Mouse (Mus musculus) cortical plate, adult 2 months (tissue): Measurements from ENCODE around the gene Pbx1. TPM values are rescaled to one million over a fixed set of nuclear protein-coding genes. Genes with fewer than 3 reads are reported as not detected.

Experiments used
- H3K27ac ChIP-seq: fragments of 200-500 bp; 2 replicates; pipeline ENCODE4 v1.5.1; 2012; ENCODE audit warnings: low read length, control low read depth, inconsistent platforms; ENCODE audit not compliant: insufficient read depth
- H3K4me1 ChIP-seq: fragments of 200-500 bp; 2 replicates; pipeline ENCODE4 v1.6.1; 2011; ENCODE audit warnings: low read length; ENCODE audit not compliant: control insufficient read depth, insufficient read depth
- H3K4me3 ChIP-seq: fragments of 200-500 bp; 2 replicates; pipeline ENCODE4 v1.5.1; 2011; ENCODE audit warnings: mild to moderate bottlenecking, low read length, control low read depth; ENCODE audit not compliant: insufficient read depth
- CTCF ChIP-seq: fragments of 200-500 bp; IDR thresholded peaks from 2 replicates; pipeline ENCODE4 v1.5.1; 2011; ENCODE audit warnings: mild to moderate bottlenecking, control low read depth, low read length; ENCODE audit not compliant: insufficient read depth; ENCODE audit errors: extremely low read depth
- POLR2A ChIP-seq: fragments of 200-500 bp; IDR thresholded peaks from 2 replicates; pipeline ENCODE4 v1.6.1; 2011; ENCODE audit warnings: mild to moderate bottlenecking, low read length, control low read depth; ENCODE audit not compliant: insufficient read depth; ENCODE audit errors: extremely low read depth
- polyA plus RNA-seq: library from polyadenylated mRNA; depleted of rRNA; stranded (reverse); fragments of >200 nt; gene quantifications from 2 replicates; pipeline ENCODE4 v1.2.3, GENCODE M21; 2012

Pbx1 gene
- polyA plus RNA-seq, 1 experiment, result 65.5 TPM

DNA sequence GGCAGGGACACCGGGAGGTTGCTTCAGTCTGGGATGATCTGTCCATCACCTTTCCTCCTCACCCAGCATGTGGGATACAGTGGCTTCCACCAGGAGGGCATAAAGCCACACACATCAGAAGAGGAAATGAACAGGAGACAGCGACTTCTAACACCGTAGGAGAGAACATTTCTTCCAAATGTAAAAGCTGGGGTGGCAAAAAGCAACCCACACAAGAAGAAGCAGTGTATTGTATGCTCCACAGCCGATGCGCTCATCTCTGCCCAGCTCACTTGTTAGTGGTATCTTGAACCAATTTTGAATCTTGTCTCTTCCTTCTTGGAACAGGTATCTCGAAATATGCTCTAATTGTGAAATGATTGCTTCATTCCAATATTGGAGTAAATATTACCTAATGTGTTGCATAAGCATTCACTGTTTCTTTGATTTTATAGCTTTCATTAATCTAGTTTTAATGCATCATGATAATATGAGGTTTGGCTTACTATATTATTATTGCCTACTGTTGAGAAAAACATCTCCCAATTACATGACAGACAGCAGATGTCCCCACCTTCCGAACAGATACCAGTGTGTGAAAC is 95.7 kb downstream of the Pbx1 start:
- no peak overlapping the region for H3K27ac ChIP-seq
- no peak overlapping the region for H3K4me3 ChIP-seq
- peaks cover 4% of the 10 kb centered on the region for H3K4me1 ChIP-seq
- TF ChIP-seq CTCF (no peak), POLR2A (no peak)

DNA sequence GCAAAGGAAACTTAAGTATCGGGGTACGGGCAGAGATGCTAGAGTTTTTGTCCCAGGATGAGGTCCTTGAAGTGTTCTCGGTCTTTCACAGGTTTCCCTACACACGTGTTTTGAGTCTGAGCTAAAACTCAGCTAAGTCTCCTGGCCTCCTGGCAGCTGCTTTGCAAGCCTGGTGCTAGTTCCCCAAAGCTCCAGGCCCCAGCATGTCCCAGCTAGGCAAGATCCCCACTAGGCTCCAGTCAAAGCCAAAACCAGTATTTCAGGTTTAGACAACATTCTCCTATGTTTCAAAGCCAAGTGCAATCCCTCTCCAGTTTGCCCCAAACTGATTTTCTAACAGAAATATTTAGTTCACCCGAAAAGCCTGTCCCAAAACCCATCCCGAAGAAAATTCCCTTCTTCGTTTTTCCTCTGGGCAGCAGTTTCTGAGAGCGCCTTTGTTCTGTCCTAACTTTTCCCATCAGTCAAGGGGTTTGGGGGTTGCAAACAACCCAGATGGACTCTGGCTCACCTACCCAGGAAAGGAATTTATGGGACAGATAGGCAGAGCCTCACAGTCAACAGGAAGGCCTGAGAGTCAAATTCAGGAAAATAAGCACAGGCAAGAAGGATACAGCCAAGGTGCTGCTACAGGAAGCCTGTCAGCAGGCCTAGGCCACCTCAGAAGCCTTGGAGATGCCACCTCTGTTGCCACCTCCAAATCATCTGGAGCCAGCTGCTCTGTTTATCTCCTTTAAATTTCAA is 97.1 kb downstream of the Pbx1 start:
- Histone ChIP-seq H3K27ac (no peak overlapping the region), H3K4me3 (no peak overlapping the region), H3K4me1 (peaks cover 7% of the 10 kb centered on the region)
- no peak for TF ChIP-seq POLR2A
- TF ChIP-seq CTCF, result no peak

DNA sequence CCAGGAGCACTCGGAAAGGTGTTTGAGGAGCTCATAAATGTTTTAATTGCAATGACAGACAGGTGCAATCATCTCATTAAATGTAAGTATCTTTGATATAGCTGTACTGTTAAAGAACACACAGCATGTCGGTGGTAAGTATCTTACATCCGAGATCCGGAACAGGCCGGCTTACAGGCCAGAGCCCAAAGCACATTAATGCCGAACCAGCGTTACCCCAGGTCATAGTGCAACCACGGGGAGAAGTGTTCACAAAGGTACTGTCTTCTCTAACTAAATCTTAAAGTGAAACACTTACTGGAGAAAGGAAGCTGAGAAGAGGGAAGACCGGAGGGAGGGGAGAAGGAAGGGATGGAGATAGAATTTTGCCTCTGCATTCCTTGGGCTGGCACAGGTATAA is 100.0 kb downstream of the Pbx1 start:
- peaks cover 14% of the 10 kb centered on the region for H3K4me1 ChIP-seq
- TF ChIP-seq CTCF (no peak), POLR2A (no peak)
- H3K4me3 ChIP-seq, result no peak overlapping the region
- H3K27ac ChIP-seq, result no peak overlapping the region

DNA sequence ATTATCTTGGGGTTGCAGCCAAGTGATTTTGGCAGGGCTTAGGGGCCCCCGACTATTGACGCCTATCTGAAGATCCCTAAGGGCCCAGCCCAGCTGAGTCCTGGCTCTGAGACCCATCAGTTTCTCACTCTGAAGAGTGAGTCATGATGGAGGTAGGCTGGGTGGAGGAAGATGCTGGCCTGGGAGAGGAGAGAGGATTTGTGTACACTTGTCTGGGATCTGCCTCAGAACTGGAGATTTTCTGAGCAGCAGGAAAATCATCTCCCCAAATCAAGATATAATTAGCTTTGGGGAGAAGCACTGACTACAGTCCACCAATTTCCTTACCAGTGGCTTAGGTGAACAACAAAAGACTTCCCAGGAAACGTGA is 103.8 kb downstream of the Pbx1 start:
- H3K4me3 ChIP-seq, result no peak overlapping the region
- peaks cover 20% of the 10 kb centered on the region for H3K4me1 ChIP-seq
- TF ChIP-seq CTCF, result no peak
- no peak for TF ChIP-seq POLR2A
- no peak overlapping the region for H3K27ac ChIP-seq

DNA sequence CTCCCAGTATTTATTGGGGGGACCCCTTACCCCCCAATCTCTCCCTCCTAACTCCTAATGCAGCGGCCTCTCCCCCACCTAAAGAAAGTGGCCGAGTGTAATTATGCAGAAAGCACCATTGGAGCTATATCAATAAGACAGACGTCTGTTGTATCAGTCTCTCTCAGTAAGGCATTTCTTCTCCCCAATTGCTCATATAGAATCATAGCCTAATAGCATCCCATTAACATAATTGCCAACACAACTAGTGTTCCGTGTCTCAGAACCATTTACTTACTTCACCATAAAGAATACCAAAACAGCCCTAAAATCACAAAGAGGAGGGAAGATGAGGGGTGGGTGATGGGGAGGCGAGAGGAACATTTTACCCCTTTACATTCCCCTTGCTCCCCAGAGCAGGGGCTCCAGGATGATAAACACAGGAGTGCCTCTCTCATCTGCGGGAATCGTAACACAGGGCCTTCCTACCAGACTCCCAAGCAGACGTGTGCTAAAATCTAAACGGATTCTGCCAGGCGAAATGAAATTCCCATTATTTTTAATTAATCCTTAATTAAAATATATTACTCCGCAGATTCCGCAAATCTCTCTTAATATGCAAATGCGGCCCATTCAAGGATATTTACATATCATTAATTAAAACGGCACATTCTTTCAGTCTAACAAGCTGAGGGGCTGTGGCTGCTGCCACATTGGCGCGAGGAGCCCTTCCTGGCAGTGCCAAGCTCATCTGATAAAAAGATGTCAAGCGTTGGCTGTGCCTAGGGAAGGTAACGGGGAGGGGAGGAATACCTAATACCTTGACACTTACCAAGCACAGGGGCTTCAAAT is 104.5 kb downstream of the Pbx1 start:
- H3K4me1 ChIP-seq, result peaks cover 20% of the 10 kb centered on the region
- H3K27ac ChIP-seq, result no peak overlapping the region
- no peak overlapping the region for H3K4me3 ChIP-seq
- TF ChIP-seq POLR2A (no peak), CTCF (no peak)

DNA sequence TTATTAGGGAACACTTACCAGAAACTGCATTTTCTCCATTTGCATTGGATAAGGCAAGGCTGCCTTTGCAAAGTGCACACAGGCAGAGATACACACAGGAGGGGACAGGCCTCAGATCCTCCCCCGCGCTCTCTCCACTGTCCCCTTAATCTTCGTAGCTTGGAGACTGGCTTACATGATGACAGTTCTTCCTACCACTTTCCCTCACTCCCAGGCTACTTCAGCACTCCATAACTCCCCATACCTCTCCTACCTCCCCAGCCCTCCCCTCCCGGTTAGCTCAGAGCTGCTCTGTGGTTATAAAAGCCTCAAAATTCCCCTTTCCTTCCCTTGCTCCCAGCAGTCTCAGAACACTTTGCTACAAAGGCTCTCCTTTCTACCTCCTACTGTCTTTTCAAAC is 106.3 kb downstream of the Pbx1 start:
- TF ChIP-seq CTCF, result no peak
- TF ChIP-seq POLR2A, result no peak
- Histone ChIP-seq H3K4me3 (no peak overlapping the region), H3K27ac (no peak overlapping the region), H3K4me1 (peaks cover 20% of the 10 kb centered on the region)

DNA sequence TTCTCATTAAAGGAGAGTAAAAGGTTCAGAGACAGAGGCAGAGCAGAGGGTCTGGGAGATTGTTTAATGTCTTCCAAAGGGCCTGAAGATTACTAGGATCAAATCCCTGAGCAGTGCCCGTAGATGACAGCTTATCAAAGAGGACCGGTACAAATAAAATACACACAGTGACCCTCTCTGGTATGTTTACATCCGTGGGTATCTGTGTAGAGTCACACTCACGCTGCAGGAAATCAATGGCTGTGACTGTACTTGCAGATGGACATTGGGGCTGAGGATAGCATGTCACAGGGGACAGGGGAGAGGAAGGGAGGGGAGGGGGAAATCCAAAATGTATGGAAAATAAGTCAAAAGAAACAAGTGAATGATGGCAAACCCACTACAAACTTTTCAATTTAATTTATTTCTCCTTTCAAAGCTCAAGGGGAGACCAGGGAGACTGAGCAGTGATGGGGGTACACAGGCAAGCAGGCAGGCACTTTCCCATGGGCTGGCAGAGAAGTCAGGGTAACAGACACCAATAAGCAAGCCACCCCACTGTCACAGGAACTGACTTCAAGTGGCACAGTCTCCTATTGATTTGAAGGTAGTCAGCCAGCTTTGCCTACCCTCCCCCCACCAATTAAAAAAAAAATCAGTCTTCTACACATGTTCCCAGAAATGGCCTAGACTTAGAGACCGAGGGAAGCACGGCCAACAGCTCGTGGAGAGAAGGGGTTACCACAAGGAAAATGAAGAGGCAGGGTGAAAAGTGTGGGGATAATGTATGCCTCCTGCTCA is 107.6 kb downstream of the Pbx1 start:
- Histone ChIP-seq H3K27ac (no peak overlapping the region), H3K4me3 (no peak overlapping the region), H3K4me1 (peaks cover 17% of the 10 kb centered on the region)
- no peak for TF ChIP-seq CTCF
- no peak for TF ChIP-seq POLR2A

DNA sequence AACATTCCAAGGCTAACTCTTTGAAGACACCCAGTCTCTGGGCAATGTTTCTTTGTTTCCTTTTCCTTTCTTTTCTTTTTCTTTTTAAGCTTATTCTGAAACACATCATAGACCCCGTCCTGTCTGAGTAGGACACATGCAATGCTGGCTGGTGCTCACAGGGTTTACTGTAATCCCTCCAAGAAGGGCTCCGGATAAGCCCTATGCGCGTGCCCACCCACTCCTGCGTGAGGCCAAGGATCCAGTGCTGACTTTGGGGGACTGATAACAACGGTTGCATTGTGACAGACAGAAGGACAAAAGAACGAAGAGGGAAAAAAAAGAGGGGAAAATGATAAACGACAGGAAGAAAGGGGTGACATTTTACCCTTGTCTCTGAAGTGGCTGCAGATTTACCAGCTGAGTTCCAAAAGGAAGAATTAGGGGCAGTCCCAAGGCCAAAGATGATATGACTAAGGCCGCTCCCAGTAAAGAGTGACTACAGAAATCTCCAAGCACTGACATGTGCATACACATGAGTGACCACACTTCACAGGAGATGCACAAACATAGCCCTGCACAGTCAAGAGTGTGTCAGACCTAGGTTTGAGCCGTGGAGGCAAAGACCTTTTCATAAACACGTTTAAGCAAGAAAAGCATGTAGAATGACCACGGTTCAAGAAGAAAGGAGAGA is 108.5 kb downstream of the Pbx1 start:
- TF ChIP-seq CTCF, result no peak
- TF ChIP-seq POLR2A, result no peak
- H3K4me3 ChIP-seq, result no peak overlapping the region
- peaks cover 17% of the 10 kb centered on the region for H3K4me1 ChIP-seq
- no peak overlapping the region for H3K27ac ChIP-seq

DNA sequence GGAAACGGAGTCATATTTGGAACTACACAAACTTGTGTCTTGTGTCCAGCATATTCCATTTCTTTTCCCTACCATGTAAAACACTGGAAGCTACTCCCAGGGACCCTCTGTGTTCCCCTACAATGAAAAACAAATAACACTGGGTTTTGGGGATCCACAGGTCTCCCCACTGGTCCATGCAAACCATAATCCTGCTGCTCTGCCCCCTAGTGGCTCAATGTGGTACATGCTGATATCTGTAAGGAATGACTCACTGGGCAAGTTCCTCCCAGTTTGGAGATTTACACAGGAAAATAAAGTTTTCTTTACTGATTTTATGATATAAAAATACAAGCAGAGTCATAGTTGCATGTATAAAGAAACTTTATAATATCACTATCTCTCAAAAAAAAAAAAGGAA is 109.2 kb downstream of the Pbx1 start:
- Histone ChIP-seq H3K27ac (no peak overlapping the region), H3K4me3 (no peak overlapping the region), H3K4me1 (peaks cover 14% of the 10 kb centered on the region)
- TF ChIP-seq POLR2A (no peak), CTCF (peak; percentile 64)
